Mouse (Mus musculus) lung, embryonic 14.5 days (tissue): ENCODE results near the gene Hscb. TPM values are rescaled to one million over a fixed set of nuclear protein-coding genes. Genes with fewer than 3 reads are reported as not detected.

Experiments
- ATAC-seq: fragments of 200-750 bp; cut with Nextera tagmentation; 2 replicates; pipeline ENCODE4 v1.8.0; 2017; ENCODE audit warnings: mild to moderate bottlenecking, moderate TSS enrichment, moderate library complexity; ENCODE audit not compliant: insufficient read depth
- DNase-seq: peaks from one replicate; pipeline ENCODE4 v3.0.0-alpha.2; 2015
- H3K27ac ChIP-seq: fragments of 300-500 bp; sonication (generic); 2 replicates; pipeline ENCODE4 v1.5.1; 2014; ENCODE audit warnings: low read depth, mild to moderate bottlenecking, moderate library complexity
- H3K27me3 ChIP-seq: fragments of 300-500 bp; sonication (generic); 2 replicates; pipeline ENCODE4 v1.6.1; 2014; ENCODE audit warnings: low read length, control low read depth; ENCODE audit not compliant: insufficient read depth
- H3K36me3 ChIP-seq: fragments of 300-500 bp; sonication (generic); 2 replicates; pipeline ENCODE4 v1.6.1; 2014; ENCODE audit warnings: control low read depth; ENCODE audit not compliant: insufficient read depth
- H3K4me1 ChIP-seq: fragments of 300-500 bp; sonication (generic); 2 replicates; pipeline ENCODE4 v1.6.1; 2014; ENCODE audit warnings: antibody characterized with exemption, control low read depth; ENCODE audit not compliant: insufficient read depth
- H3K4me2 ChIP-seq: fragments of 300-500 bp; sonication (generic); 2 replicates; pipeline ENCODE4 v1.6.1; 2014; ENCODE audit warnings: mild to moderate bottlenecking
- H3K4me3 ChIP-seq: fragments of 300-500 bp; sonication (generic); 2 replicates; pipeline ENCODE4 v1.5.1; 2014; ENCODE audit warnings: low read depth, low read length
- H3K9ac ChIP-seq: fragments of 300-500 bp; sonication (generic); 2 replicates; pipeline ENCODE4 v1.6.1; 2014
- H3K9me3 ChIP-seq: fragments of 300-500 bp; sonication (generic); 2 replicates; pipeline ENCODE4 v1.6.1; 2016; ENCODE audit warnings: low read depth, low read length, control low read depth
- CTCF ChIP-seq: IDR thresholded peaks from 2 replicates; pipeline ENCODE4 v1.5.1; 2016; ENCODE audit warnings: antibody characterized with exemption, low read depth
- WGBS: fragments of 180-500 bp; shearing (Covaris S2); extraction: QIAGEN DNeasy Blood & Tissue Kit; methylation state at CpG from one replicate; pipeline ENCODE4 v1.1.7; 2014; 5-methylcytosine and 5-hydroxymethylcytosine counted together
- polyA plus RNA-seq: library from polyadenylated mRNA; unstranded; fragments of >200 nt; fragmentation: Nextera tagmentation; extraction: Ambion mirVana; gene quantifications from 2 replicates; pipeline ENCODE4 v1.2.1, GENCODE M21; 2014

Gene Hscb
- polyA plus RNA-seq, 1 experiment from 2014 or later: 25.6 TPM

GRCm38 (mm10) chr5:110831036-110831720 lies 8.4 kb downstream of the Hscb start:
- Histone ChIP-seq H3K9ac (no peak overlapping the region), H3K27ac (no peak overlapping the region), H3K9me3 (no peaks in the 10 kb centered on the region), H3K4me2 (no peak overlapping the region), H3K36me3 (peaks cover 11% of the 10 kb centered on the region; the same call in 1 of the 2 replicates), H3K4me3 (no peak overlapping the region), H3K4me1 (no peaks in the 10 kb centered on the region), H3K27me3 (no peaks in the 10 kb centered on the region)
- DNase-seq: no peak
- WGBS: 86% methylated on average over 5 of the region's 5 CpGs
- TF ChIP-seq CTCF: no peak
- ATAC-seq: no peak

GRCm38 (mm10) chr5:110827576-110827975 lies 12.0 kb downstream of the Hscb start:
- no peak overlapping the region for H3K4me2 ChIP-seq

GRCm38 (mm10) chr5:110826781-110827495 lies 12.6 kb downstream of the Hscb start:
- no peak for TF ChIP-seq CTCF
- no peak overlapping the region for H3K27ac ChIP-seq
- ATAC-seq: no peak

More at GRCm38 (mm10) chr5:110827576-110827975, 12.0 kb downstream of the Hscb start:
- Histone ChIP-seq H3K9me3 (no peaks in the 10 kb centered on the region), H3K4me3 (no peak overlapping the region), H3K27me3 (no peaks in the 10 kb centered on the region), H3K27ac (no peak overlapping the region), H3K4me1 (no peaks in the 10 kb centered on the region), H3K36me3 (peaks cover 11% of the 10 kb centered on the region; the same call in 1 of the 2 replicates), H3K9ac (no peak overlapping the region)
- WGBS: 84% methylated on average over 5 of the region's 5 CpGs
- no peak for DNase-seq
- no peak for ATAC-seq
- TF ChIP-seq CTCF: no peak

GRCm38 (mm10) chr5:110824421-110824820 lies 15.2 kb downstream of the Hscb start:
- H3K4me1 ChIP-seq: no peaks in the 10 kb centered on the region
- 0 out of 2 replicates have a peak, but pooled peaks cover 5% of the 10 kb centered on the region for H3K36me3 ChIP-seq
- H3K9me3 ChIP-seq: no peaks in the 10 kb centered on the region
- no peak overlapping the region for H3K4me2 ChIP-seq
- no peak for DNase-seq
- no peak for ATAC-seq
- H3K4me3 ChIP-seq: no peak overlapping the region
- TF ChIP-seq CTCF: no peak
- 75% methylated on average over 4 of the region's 4 CpGs for WGBS
- H3K9ac ChIP-seq: no peak overlapping the region
- H3K27me3 ChIP-seq: no peaks in the 10 kb centered on the region
- no peak overlapping the region for H3K27ac ChIP-seq

More at GRCm38 (mm10) chr5:110826781-110827495, 12.6 kb downstream of the Hscb start:
- no peak overlapping the region for H3K4me2 ChIP-seq
- H3K4me1 ChIP-seq: no peaks in the 10 kb centered on the region
- H3K27me3 ChIP-seq: no peaks in the 10 kb centered on the region
- no peaks in the 10 kb centered on the region for H3K9me3 ChIP-seq
- peaks cover 11% of the 10 kb centered on the region; the same call in 1 of the 2 replicates for H3K36me3 ChIP-seq
- DNase-seq: no peak
- 79% methylated on average over 8 of the region's 8 CpGs for WGBS
- H3K4me3 ChIP-seq: no peak overlapping the region
- H3K9ac ChIP-seq: no peak overlapping the region

DNA sequence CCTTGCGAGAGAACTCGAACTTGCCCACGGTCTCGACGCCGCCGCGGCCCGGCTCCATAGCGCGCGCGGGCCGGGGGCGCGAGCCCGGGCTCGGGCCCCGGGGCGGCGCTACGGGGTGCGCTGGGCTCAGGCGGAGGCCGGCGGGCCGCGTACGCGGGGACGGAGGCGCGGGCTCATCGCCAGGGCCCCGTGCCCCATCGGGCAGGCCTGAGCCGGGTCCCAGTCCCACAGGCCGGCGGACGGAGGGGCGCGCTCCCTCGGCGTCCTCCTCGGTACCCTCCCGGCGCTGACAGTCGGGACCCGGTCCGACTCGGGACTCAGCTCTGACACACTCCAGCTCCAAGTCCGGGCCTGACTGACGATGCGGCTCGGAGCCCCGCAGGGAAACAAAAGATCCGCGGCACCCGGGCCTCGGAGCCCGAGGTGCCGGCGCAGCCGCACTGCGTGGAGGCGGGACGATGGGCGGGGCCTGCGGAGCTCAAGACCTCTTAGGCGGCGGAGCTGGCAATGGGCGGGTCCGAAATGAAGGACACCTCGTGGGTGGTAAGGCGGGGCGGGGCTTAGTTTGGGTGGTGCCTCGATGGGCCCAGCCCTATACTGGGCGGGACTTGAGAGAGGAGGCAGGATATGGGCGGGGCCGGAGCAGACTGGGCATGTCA lies 29.8 kb downstream of the Hscb start, which contains the start of gene Ulk1:
Gene Ulk1 (minus strand): TSS at position 431 of the 659 bp plus-strand sequence.
- H3K4me3 ChIP-seq: peak within 1 kb of the TSS; percentile 97
- H3K36me3 ChIP-seq: peaks cover 26% of the 10 kb centered on the region; the same call in 1 of the 2 replicates
- H3K27me3 ChIP-seq: no peaks in the 10 kb centered on the region
- H3K9me3 ChIP-seq: no peaks in the 10 kb centered on the region
- peak within 1 kb of the TSS; percentile 95 for H3K9ac ChIP-seq
- H3K4me2 ChIP-seq: peak within 1 kb of the TSS; percentile 91
- H3K4me1 ChIP-seq: peaks cover 14% of the 10 kb centered on the region
- DNase-seq (peak; percentile 100), ATAC-seq (peak; percentile 92)
- H3K27ac ChIP-seq: peak within 1 kb of the TSS; percentile 87
- TF ChIP-seq CTCF: no peak
- under 1% methylated on average over 78 of the region's 80 CpGs for WGBS

- peak overlapping the region; percentile 97 for H3K4me3 ChIP-seq
- no peak for TF ChIP-seq CTCF
- peak overlapping the region; percentile 91 for H3K4me2 ChIP-seq
- no peaks in the 10 kb centered on the region for H3K9me3 ChIP-seq
- no peaks in the 10 kb centered on the region for H3K27me3 ChIP-seq
- under 1% methylated on average over 27 of the region's 27 CpGs for WGBS
- peak overlapping the region; percentile 95 for H3K9ac ChIP-seq
- H3K36me3 ChIP-seq: peaks cover 31% of the 10 kb centered on the region; the same call in 1 of the 2 replicates
- H3K27ac ChIP-seq: peak overlapping the region; percentile 87
- peaks cover 14% of the 10 kb centered on the region for H3K4me1 ChIP-seq
- ATAC-seq: no peak; the same call in 1 of the 2 replicates
- DNase-seq: peak; percentile 38
These were observed 30.5 kb downstream of the Hscb start for GRCm38 (mm10) chr5:110808821-110809666.
